Mouse (Mus musculus) erythroid progenitor cell, adult 5-6 weeks (primary cell): Measurements from ENCODE around the gene Tmem203. TPM values are rescaled to one million over a fixed set of nuclear protein-coding genes. Genes with fewer than 3 reads are reported as not detected.
"Not testable (repeated sequence)": the region's sequence is repeated elsewhere in the genome, so short reads cannot be mapped to it uniquely, and the experiment has no call there.

Experiments used
- ATAC-seq: replicated peaks from 2 replicates; pipeline ENCODE4 v1.8.0; 2016; ENCODE audit warnings: moderate number of reproducible peaks, mild to moderate bottlenecking, moderate TSS enrichment, inconsistent platforms; ENCODE audit not compliant: poor library complexity, low FRiP score, severe bottlenecking
- total RNA-seq, 2 experiments: library from RNA; stranded (forward) in 1 of 2; stranded (reverse) in 1 of 2; fragments of 150-400 nt in 1 of 2; fragments of 186-747, 209-891 nt in 1 of 2; gene quantifications; 2 replicates each; pipeline versions ENCODE4 v1.2.3 to v1.2.4; 2015 to 2017; ENCODE audit warnings: low replicate concordance in 2 of 2

Gene Tmem203
- total RNA-seq, 2 experiments from 2014 or later = 8.5 to 18.9 TPM

- ATAC-seq = no peak
Observed at GRCm38 (mm10) chr2:25231038-25231437, 24.2 kb upstream of the Tmem203 start.

- ATAC-seq = no peak
Observed at GRCm38 (mm10) chr2:25233421-25233820, 21.8 kb upstream of the Tmem203 start.

GRCm38 (mm10) chr2:25234050-25234449 lies 21.2 kb upstream of the Tmem203 start, which contains the start of gene Slc34a3:
Gene Slc34a3, minus strand, starts transcription at chr2:25234364.
- no peak for ATAC-seq

- no peak for ATAC-seq
Observed at GRCm38 (mm10) chr2:25234551-25235220, 20.6 kb upstream of the Tmem203 start.

- ATAC-seq = no peak
Observed at GRCm38 (mm10) chr2:25236614-25237013, 18.6 kb upstream of the Tmem203 start, which contains the start of gene Rnf224. Gene Rnf224, minus strand, starts transcription at chr2:25236787.

GRCm38 (mm10) chr2:25237522-25237921 lies 17.7 kb upstream of the Tmem203 start:
- no peak for ATAC-seq

GRCm38 (mm10) chr2:25238106-25238505 lies 17.1 kb upstream of the Tmem203 start:
- no peak for ATAC-seq

- no peak for ATAC-seq
Observed at GRCm38 (mm10) chr2:25239766-25240165, 15.5 kb upstream of the Tmem203 start.

GRCm38 (mm10) chr2:25240310-25240709 lies 14.9 kb upstream of the Tmem203 start:
- no peak for ATAC-seq

GRCm38 (mm10) chr2:25240723-25241437 lies 14.4 kb upstream of the Tmem203 start:
- peak; percentile 36; the same call in 1 of the 2 replicates for ATAC-seq

- ATAC-seq = no peak
Observed at GRCm38 (mm10) chr2:25241438-25241775, 13.8 kb upstream of the Tmem203 start.

GRCm38 (mm10) chr2:25242101-25242506 lies 13.1 kb upstream of the Tmem203 start, which contains the start of the genes Rnf208 and Cysrt1:
Gene Rnf208, plus strand, starts transcription at chr2:25242255.
Gene Cysrt1, minus strand, starts transcription at chr2:25242452.
- ATAC-seq = no peak

GRCm38 (mm10) chr2:25243342-25243741 lies 11.9 kb upstream of the Tmem203 start:
- no peak for ATAC-seq

- ATAC-seq = no peak
Observed at GRCm38 (mm10) chr2:25244144-25244543, 11.1 kb upstream of the Tmem203 start.

GRCm38 (mm10) chr2:25246183-25247072 lies 8.8 kb upstream of the Tmem203 start, which contains the start of gene AL732309.1:
Gene AL732309.1, minus strand, starts transcription at chr2:25246863.
- ATAC-seq = no peak

- ATAC-seq = no peak
Observed at GRCm38 (mm10) chr2:25252331-25252730, 2.9 kb upstream of the Tmem203 start.

GRCm38 (mm10) chr2:25256443-25257109 lies 1.3 kb downstream of the Tmem203 start:
- not testable (repeated sequence) for ATAC-seq

- not testable (repeated sequence) for ATAC-seq
Observed at GRCm38 (mm10) chr2:25257250-25257649, 2.0 kb downstream of the Tmem203 start.

GRCm38 (mm10) chr2:25258887-25259286 lies 3.6 kb downstream of the Tmem203 start:
- ATAC-seq = no peak
